Mouse (Mus musculus) thymus, postnatal 4 days (tissue): ENCODE results near the gene Phf3.
"Not testable (repeated sequence)": the region's sequence is repeated elsewhere in the genome, so short reads cannot be mapped to it uniquely, and the experiment has no call there.

Experiments used
- DNase-seq: peaks from one replicate; pipeline ENCODE4 v3.0.0; 2021

The Phf3 gene

DNA sequence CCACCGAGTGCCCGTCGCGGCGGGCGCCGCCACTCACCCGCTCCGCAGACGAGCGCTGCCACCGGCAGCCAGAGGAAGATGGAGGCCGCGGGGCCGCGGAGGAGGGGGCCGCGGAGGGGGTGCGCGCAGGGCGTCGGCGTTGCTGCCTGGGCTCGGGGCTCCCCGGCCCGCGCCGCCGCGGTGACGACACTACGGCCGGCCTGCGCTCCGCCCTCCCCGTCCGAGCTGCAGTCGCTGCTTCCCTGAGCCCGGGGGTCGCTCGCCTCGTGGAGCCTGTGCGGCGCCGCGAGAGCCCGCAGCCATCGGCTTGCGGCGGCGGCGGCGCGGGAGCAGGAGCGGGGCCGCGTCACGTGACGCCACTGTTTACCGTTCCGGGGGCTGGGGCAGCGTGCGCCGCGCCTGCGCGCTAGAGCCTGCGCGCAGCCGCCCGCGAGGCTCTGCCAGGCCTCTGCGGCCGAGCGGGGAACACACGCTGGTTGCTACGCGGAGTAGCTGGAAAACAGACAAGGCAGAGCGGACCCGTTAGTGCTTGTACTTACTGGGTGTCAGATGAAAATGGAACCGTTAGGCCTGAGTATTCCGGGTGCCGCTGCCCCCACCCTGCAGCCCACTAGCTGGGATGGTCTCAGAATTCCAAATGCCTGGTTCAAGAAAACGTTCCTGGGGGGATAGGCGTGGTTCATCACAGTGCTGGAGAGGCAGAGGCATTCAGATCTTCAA lies at the start of gene Phf3:
Gene Phf3 (minus strand): TSS at position 381 of the 720 bp plus-strand sequence.
- DNase-seq = peak; percentile 92

- no peak for DNase-seq
These were observed 48.5 kb upstream of the Phf3 start for GRCm38 (mm10) chr1:30922237-30922636.

DNA sequence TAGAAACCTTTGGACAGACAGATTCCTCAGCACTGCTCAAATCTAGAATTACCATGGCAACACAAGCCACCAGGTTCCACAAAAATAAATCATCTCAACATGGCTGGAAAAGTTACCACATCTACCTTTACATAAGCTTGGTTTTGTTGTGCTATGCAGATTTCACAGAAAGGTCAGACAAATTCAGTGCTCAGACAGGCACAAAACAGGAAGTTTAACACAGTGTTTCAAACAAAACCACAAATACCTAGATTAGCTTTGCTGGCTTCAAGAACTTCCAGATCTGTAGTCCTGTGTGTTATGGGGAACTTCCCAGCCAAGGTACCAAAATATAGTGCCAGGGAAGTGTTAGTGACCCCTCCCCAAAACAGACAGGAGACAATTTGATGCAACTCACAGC lies 47.5 kb upstream of the Phf3 start:
- no peak for DNase-seq

DNA sequence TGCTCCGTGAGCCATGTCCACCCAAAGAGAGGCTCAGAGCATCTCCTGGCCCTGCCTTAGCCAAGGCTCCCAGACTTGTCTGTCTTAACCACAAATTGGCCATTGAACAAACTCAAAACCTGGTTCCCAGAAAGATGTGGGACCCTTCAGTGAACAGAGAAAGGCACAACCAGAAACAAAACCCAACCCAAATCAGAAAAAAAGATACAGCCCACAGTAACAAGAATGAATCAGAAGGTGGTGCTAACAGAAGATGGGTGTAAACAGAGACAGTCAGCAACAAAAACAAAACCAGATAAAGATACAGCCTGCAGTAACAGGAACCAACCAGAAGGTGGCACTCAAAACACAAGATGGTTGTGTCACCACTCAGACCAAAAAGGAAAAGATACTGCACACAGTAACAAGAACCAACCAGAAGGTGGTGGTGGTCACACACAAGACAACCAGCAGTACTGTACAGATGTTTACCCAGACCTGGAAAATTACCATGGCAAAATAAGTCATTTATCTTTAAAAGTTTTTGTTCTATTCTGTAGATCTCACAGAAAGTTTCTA lies 47.0 kb upstream of the Phf3 start:
- DNase-seq = peak; percentile 53

- DNase-seq = no peak
These were observed 36.5 kb upstream of the Phf3 start for GRCm38 (mm10) chr1:30910172-30910571.

- no peak for DNase-seq
These were observed 35.1 kb upstream of the Phf3 start for GRCm38 (mm10) chr1:30908797-30909196.

DNA sequence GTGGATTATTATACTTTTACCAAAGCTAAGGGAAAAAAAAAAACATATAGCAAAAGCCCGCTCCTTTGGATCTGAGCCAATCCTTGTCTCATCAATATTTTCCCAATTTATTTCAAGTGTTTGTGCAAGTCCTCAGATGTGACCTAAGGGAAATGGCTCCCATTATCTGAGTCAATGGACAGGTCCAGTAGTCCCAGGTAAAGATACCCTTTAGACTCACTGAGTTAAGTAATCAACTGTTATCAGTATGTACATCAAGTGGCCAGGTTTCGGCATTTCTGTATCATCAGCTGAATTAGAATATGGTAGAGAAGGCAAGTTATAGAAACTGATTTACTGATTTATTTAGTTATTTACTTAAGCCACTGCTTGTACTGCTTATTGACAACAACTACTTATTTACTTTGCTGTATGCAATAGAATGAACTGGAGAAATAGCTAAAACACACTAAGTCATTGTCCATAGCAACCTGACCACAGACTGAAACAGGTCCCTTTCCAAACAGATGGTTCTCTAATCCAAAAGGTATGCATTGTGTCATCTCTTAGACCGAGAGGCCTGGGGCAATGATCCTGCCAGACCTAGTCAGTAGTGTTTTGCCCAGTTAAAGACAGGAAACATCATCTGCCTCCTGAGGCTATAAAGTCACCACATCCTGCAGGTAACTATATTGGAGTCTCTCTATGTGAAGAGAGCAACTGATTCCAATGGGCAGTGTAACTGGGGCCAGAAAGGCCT lies 29.9 kb upstream of the Phf3 start:
- no peak for DNase-seq

GRCm38 (mm10) chr1:30898691-30899090 lies 25.0 kb upstream of the Phf3 start:
- DNase-seq = no peak

GRCm38 (mm10) chr1:30895366-30895765 lies 21.6 kb upstream of the Phf3 start:
- not testable (repeated sequence) for DNase-seq

- DNase-seq = not testable (repeated sequence)
These were observed 10.1 kb upstream of the Phf3 start for GRCm38 (mm10) chr1:30883806-30884205.

DNA sequence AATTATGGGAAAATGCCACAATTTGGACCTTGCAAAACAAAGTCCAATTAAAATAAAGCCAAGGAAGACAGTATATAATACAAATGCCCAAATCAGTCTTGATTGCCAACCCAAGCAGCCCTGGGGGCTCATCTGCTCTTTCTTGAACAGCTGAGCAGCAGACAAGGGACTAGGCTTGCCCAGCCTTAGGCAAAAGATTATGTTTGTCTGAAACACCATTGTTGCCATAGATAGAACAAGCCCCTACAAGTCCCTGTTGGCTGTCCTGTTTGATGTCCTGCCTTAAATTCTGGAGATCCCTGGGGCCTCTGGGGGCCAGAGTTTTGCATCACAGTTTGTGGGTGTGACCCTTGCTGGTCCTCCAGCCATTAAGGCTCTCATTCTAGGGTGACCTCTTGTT lies 2.0 kb upstream of the Phf3 start:
- no peak for DNase-seq

- DNase-seq = no peak
These were observed 775 bp upstream of the Phf3 start for GRCm38 (mm10) chr1:30874261-30875131.

GRCm38 (mm10) chr1:30872836-30873540 lies 733 bp downstream of the Phf3 start:
- DNase-seq = peak; percentile 71

DNA sequence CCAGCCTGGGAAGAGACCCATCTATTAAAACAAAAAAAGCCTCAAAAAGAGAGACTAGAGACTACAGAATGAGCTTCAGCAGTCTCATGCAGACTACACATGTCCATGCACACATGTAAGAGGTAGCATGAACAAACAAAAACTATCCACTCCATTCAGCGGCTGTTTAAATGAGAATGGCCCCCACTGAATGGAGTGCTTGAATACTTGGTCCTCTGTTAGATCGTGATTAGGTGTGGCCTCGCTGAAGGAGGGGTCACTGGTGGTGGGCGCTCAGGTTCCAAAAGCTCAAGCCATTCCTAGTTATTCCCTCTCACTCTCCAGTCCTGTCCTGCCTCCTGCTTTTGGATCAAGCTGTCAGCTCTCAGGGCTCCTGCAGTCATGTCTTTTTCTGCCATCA lies 5.9 kb downstream of the Phf3 start:
- no peak for DNase-seq

DNA sequence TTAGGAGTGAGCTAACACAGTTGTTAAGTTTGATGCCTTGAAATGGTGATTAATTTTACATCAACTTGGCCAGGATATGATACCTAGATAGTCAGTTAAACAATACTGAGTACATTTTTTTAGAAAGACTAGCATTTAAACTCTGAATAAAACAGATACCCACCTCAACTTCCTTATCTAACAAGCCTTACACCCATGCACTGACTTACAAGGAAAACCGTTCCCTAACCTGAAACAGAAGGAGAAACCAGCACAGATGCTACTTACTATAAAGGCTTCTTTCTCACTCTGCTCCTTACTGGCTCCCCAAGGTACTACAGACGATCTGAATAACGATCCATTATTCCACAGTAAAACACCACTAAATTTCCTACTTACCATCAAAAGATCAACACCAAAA lies 21.2 kb downstream of the Phf3 start:
- DNase-seq = no peak

GRCm38 (mm10) chr1:30851920-30852319 lies 21.8 kb downstream of the Phf3 start:
- DNase-seq = no peak

- DNase-seq = no peak
These were observed 22.8 kb downstream of the Phf3 start for GRCm38 (mm10) chr1:30850906-30851305.

DNA sequence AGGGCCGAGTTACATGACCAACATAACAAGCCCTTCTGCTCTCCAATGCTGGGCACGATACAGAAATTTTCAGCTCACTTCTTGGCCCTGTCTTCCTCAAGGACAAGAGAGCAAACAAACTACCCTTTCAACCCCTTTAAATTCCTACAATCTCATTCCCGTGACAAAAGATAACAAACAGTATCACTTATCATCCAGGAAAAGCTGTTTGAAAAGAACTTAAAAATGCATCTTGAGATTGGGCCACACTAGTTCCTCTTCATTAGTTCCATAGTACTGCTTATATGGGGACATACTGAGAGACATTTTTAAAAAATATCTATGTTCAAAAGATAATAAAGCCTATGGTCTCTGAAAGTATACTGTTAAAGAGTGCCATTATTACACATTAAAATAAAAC lies 23.8 kb downstream of the Phf3 start:
- no peak for DNase-seq

DNA sequence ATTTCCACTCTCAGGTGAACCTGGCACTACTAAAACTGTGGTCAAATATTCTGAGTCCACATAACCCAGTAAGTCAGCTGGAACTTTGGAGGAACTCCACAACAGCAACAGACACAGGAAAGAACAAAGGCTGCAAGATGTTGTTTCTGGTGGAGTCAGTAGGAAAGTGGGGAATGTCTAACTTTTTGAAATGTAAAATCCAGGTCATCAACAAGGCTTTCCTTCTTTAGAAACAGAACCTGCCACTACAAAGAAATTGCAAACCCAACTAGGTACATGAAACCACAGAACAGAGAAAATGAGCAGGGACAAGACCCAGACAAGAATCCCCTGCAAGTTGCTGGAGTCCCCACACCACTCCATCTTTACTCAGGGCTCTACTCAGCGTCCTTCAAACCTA lies 26.0 kb downstream of the Phf3 start:
- no peak for DNase-seq

GRCm38 (mm10) chr1:30839662-30840061 lies 34.1 kb downstream of the Phf3 start:
- DNase-seq = no peak

- no peak for DNase-seq
These were observed 38.2 kb downstream of the Phf3 start for GRCm38 (mm10) chr1:30835512-30835911.

DNA sequence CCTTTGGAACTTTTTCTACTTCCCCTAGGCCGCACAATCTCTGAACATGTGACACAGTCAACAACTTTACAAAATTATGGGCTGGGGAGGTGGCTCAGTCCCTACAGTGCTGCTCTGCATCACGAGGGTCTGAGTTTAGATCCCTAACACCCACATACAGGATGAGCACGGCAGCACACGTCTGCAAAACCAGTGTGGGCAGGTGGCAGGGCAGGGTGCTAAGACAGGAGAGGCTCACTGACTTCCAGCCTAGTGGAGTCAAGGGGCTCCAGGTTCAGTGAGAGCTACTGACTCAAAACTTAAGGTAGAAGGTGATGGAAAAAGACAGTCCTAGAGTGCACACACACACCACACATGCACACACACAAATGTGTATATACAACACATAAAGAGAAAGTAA lies 40.9 kb downstream of the Phf3 start:
- no peak for DNase-seq

DNA sequence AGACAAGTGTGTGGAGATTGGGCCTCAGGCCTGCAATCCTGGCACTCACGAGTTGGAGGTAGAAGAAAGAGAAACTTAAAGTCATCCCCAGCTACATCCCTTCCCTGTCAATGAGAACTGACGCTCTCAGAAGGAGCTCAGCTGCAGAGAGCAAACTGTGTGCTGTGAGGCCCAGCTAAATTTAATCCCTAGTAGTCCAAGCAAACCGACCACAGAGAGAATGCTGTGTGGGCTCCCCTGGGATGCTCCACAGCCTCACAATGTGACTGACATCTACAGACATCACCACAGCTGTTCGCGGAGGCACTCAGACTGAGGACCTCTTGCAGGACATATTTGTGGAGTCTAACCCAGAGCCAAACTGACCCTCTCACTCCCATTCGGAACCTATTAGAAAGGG lies 54.3 kb downstream of the Phf3 start:
- DNase-seq = no peak
